Mouse (Mus musculus): ENCODE measurements around the gene Mrpl4. TPM values are rescaled to one million over a fixed set of nuclear protein-coding genes. Genes with fewer than 3 reads are reported as not detected.

The Mrpl4 gene
- total RNA-seq, 2 experiments from 2014 or later = 59.2 to 64.2 TPM

GRCm38 (mm10) chr9:21026849-21027248 is 24.3 kb downstream of the Mrpl4 start:
- intact Hi-C loops (cut with DNase I) = no loop called here
- Histone ChIP-seq H3K4me3 (no peak overlapping the region), H3K27ac (no peak overlapping the region)
- no peak for DNase-seq (ENCODE audit: extremely low spot score in 1 of 2, low spot score in 2 of 2)
- TF ChIP-seq CTCF (IDR thresholded peaks at IDR 0.05) = no peak

GRCm38 (mm10) chr9:21027774-21028290 is 25.3 kb downstream of the Mrpl4 start:
- intact Hi-C loops (cut with DNase I) = loop anchor here (2.0 kb wide), 1 partner anchor 25 kb away; the partner anchor contains the start of gene Mrpl4
- no peak overlapping the region for H3K27ac ChIP-seq
- H3K4me3 ChIP-seq = no peak overlapping the region
- no peak for DNase-seq (ENCODE audit: extremely low spot score in 1 of 2, low spot score in 2 of 2)
- TF ChIP-seq CTCF (IDR thresholded peaks at IDR 0.05) = no peak

- no peak overlapping the region for H3K27ac ChIP-seq
- intact Hi-C loops (cut with DNase I) = loop anchor here (2.0 kb wide), 1 partner anchor 26 kb away; the partner anchor contains the start of gene Mrpl4
Observed at GRCm38 (mm10) chr9:21028560-21029110, 26.1 kb downstream of the Mrpl4 start.

GRCm38 (mm10) chr9:21029291-21030054 is 26.9 kb downstream of the Mrpl4 start, which contains the start of gene Icam4:
Gene Icam4 (plus strand): TSS chr9:21029373.
- DNase-seq (ENCODE audit: extremely low spot score in 1 of 2, low spot score in 2 of 2) = peak; percentile 75 to 79

More at GRCm38 (mm10) chr9:21028560-21029110, 26.1 kb downstream of the Mrpl4 start:
- TF ChIP-seq CTCF (IDR thresholded peaks at IDR 0.05) = no peak
- DNase-seq (ENCODE audit: extremely low spot score in 1 of 2, low spot score in 2 of 2) = no peak
- no peak overlapping the region for H3K4me3 ChIP-seq

GRCm38 (mm10) chr9:21030055-21030600 is 27.6 kb downstream of the Mrpl4 start:
- no peak for TF ChIP-seq CTCF (IDR thresholded peaks at IDR 0.05)
- DNase-seq (ENCODE audit: extremely low spot score in 1 of 2, low spot score in 2 of 2) = no peak
- intact Hi-C loops (cut with DNase I) = loop anchor here (2.0 to 5.0 kb wide), 3 partner anchors 62 to 107 kb away; partner anchors contain the start of genes Gm38431 and Raver1
- Histone ChIP-seq H3K27ac (no peak overlapping the region), H3K4me3 (no peak overlapping the region)

More at GRCm38 (mm10) chr9:21029291-21030054, 26.9 kb downstream of the Mrpl4 start, which contains the start of gene Icam4:
- intact Hi-C loops (cut with DNase I) = loop anchor here (2.0 to 5.0 kb wide), 4 partner anchors 27 to 108 kb away; partner anchors contain the start of genes Gm38431, Mrpl4 and Raver1
- peak; percentile 91 for TF ChIP-seq CTCF (IDR thresholded peaks at IDR 0.05)
- Histone ChIP-seq H3K27ac (no peak within 1 kb of the TSS), H3K4me3 (peak within 1 kb of the TSS; percentile 44)

- peak; percentile 72 to 82 for DNase-seq (ENCODE audit: extremely low spot score in 1 of 2, low spot score in 2 of 2)
- intact Hi-C loops (cut with DNase I) = loop anchor here (1.0 to 5.0 kb wide), 4 partner anchors 41 to 106 kb away; partner anchors contain the start of genes Gm38431 and Raver1
- Histone ChIP-seq H3K27ac (peak overlapping the region; percentile 93), H3K4me3 (peak overlapping the region; percentile 64)
- peak; percentile 61 for TF ChIP-seq CTCF (IDR thresholded peaks at IDR 0.05)
Observed at GRCm38 (mm10) chr9:21030781-21031250, 28.3 kb downstream of the Mrpl4 start.

GRCm38 (mm10) chr9:21031251-21031895 is 28.8 kb downstream of the Mrpl4 start:
- intact Hi-C loops (cut with DNase I) = loop anchor here (1.0 to 5.0 kb wide), 4 partner anchors 41 to 106 kb away; partner anchors contain the start of genes Gm38431 and Raver1
- H3K4me3 ChIP-seq = peak overlapping the region; percentile 64
- TF ChIP-seq CTCF (IDR thresholded peaks at IDR 0.05) = no peak
- DNase-seq (ENCODE audit: extremely low spot score in 1 of 2, low spot score in 2 of 2) = peak; percentile 76 to 81
- H3K27ac ChIP-seq = peak overlapping the region; percentile 93

GRCm38 (mm10) chr9:21031896-21032351 is 29.4 kb downstream of the Mrpl4 start, which contains the start of gene Icam5:
Gene Icam5 (plus strand): TSS chr9:21032073.
- no peak for TF ChIP-seq CTCF (IDR thresholded peaks at IDR 0.05)
- H3K27ac ChIP-seq = peak within 1 kb of the TSS; percentile 93

GRCm38 (mm10) chr9:21032491-21032890 is 30.0 kb downstream of the Mrpl4 start:
- H3K4me3 ChIP-seq = peak overlapping the region; percentile 64
- intact Hi-C loops (cut with DNase I) = loop anchor here (1.0 to 5.0 kb wide), 3 partner anchors 31 to 105 kb away; partner anchors contain the start of genes Gm38431 and Raver1
- H3K27ac ChIP-seq = peak overlapping the region; percentile 93
- TF ChIP-seq CTCF (IDR thresholded peaks at IDR 0.05) = no peak
- no peak for DNase-seq (ENCODE audit: extremely low spot score in 1 of 2, low spot score in 2 of 2)

More at GRCm38 (mm10) chr9:21031896-21032351, 29.4 kb downstream of the Mrpl4 start, which contains the start of gene Icam5:
- DNase-seq (ENCODE audit: extremely low spot score in 1 of 2, low spot score in 2 of 2) = peak; percentile 86 to 87
- H3K4me3 ChIP-seq = peak within 1 kb of the TSS; percentile 64
- intact Hi-C loops (cut with DNase I) = loop anchor here (1.0 to 5.0 kb wide), 5 partner anchors 31 to 105 kb away; partner anchors contain the start of genes Gm38431 and Raver1

- intact Hi-C loops (cut with DNase I) = loop anchor here (5.0 kb wide), 2 partner anchors 59 to 104 kb away; partner anchors contain the start of genes Gm38431 and Raver1
Observed at GRCm38 (mm10) chr9:21033136-21033535, 30.6 kb downstream of the Mrpl4 start.

More at GRCm38 (mm10) chr9:21033136-21033535, 30.6 kb downstream of the Mrpl4 start:
- Histone ChIP-seq H3K4me3 (peak overlapping the region; percentile 64), H3K27ac (peak overlapping the region; percentile 93)
- TF ChIP-seq CTCF (IDR thresholded peaks at IDR 0.05) = no peak
- peak; percentile 66 to 69 for DNase-seq (ENCODE audit: extremely low spot score in 1 of 2, low spot score in 2 of 2)
